Mouse (Mus musculus) embryonic facial prominence, embryonic 12.5 days (tissue): ENCODE results near the gene Adcyap1r1. TPM values are rescaled to one million over a fixed set of nuclear protein-coding genes. Genes with fewer than 3 reads are reported as not detected.

ENCODE experiments used
- ATAC-seq: fragments of 200-750 bp; cut with Nextera tagmentation; 2 replicates; pipeline ENCODE4 v1.8.0; 2017; ENCODE audit not compliant: insufficient number of reproducible peaks, insufficient read depth, low FRiP score, low TSS enrichment
- H3K27ac ChIP-seq: fragments of 300-500 bp; sonication (generic); 2 replicates; pipeline ENCODE4 v1.5.1; 2016; ENCODE audit warnings: mild to moderate bottlenecking
- H3K27me3 ChIP-seq: fragments of 300-500 bp; sonication (generic); 2 replicates; pipeline ENCODE4 v1.6.1; 2016; ENCODE audit warnings: mild to moderate bottlenecking, moderate library complexity
- H3K36me3 ChIP-seq: fragments of 300-500 bp; sonication (generic); 2 replicates; pipeline ENCODE4 v1.6.1; 2016; ENCODE audit warnings: mild to moderate bottlenecking
- H3K4me1 ChIP-seq: fragments of 300-500 bp; sonication (generic); 2 replicates; pipeline ENCODE4 v1.6.1; 2016
- H3K4me2 ChIP-seq: fragments of 300-500 bp; sonication (generic); replicated peaks from 2 replicates; pipeline ENCODE4 v1.6.1; 2016; ENCODE audit warnings: mild to moderate bottlenecking, moderate library complexity
- H3K4me3 ChIP-seq: fragments of 300-500 bp; sonication (generic); 2 replicates; pipeline ENCODE4 v1.5.1; 2016; ENCODE audit warnings: mild to moderate bottlenecking
- H3K9ac ChIP-seq: fragments of 300-500 bp; sonication (generic); 2 replicates; pipeline ENCODE4 v1.6.1; 2016; ENCODE audit warnings: mild to moderate bottlenecking, moderate library complexity
- H3K9me3 ChIP-seq: fragments of 300-500 bp; sonication (generic); 2 replicates; pipeline ENCODE4 v1.6.1; 2016; ENCODE audit warnings: mild to moderate bottlenecking, moderate library complexity
- WGBS: fragments of 180-500 bp; shearing (Covaris S2); methylation state at CpG from one replicate; pipeline ENCODE4 v1.1.7; 2016; 5-methylcytosine and 5-hydroxymethylcytosine counted together
- microRNA-seq: library from miRNA; unstranded; fragments of <30 nt; microRNA quantifications from one replicate; pipeline ENCODE4, GENCODE M21; 2017
- polyA plus RNA-seq: library from polyadenylated mRNA; unstranded; fragments of >200 nt; fragmentation: Nextera tagmentation; extraction: Ambion mirVana; gene quantifications from 2 replicates; pipeline ENCODE4 v1.2.1, GENCODE M21; 2016

The Adcyap1r1 gene
- polyA plus RNA-seq, 1 experiment from 2014 or later, result 4.1 TPM

DNA sequence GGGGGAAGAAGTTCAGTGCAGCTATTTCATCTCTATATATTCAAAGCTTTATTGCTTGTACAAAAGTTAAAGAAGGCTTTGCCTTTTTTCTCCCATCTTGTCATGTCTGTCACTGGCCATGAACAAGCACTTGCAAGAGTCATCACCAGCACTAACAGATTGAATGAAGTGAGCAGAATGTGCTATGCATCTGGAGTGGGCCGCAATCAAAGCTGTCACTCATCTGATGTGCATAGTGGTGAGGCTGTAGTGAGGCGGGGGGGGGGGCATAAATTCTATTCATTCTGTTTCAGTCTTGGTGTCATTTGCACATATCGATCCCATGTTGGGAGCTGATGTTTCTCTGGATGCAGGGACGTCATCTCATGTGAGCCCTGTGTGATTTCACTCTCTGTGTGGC, 91.6 kb downstream of the Adcyap1r1 start:
- Histone ChIP-seq H3K4me3 (no peak overlapping the region), H3K4me2 (no peak overlapping the region), H3K4me1 (no peaks in the 10 kb centered on the region), H3K27ac (no peak overlapping the region), H3K9me3 (no peaks in the 10 kb centered on the region), H3K9ac (no peak overlapping the region), H3K36me3 (no peaks in the 10 kb centered on the region), H3K27me3 (no peaks in the 10 kb centered on the region)
- ATAC-seq, result no peak
- WGBS, result 81% methylated on average over 4 of the region's 4 CpGs

DNA sequence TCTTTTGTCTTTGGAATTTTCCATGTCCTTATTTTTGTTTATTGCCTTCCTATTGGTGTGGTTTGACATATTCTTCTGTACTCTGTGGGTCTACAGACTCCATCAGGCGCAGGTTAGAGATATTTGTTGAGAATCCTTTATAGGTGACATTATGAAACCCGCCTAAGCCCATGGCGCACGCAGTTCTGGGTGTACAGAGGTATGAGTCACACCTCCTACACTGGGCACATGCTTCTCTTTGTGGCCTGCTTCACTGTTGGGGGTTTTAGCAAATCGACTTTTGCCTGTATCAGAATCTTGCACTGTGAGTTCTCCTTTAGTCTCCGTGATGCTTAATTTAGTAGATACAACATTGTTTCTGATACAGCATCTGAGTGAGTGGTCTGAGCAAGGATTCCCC, 97.4 kb downstream of the Adcyap1r1 start:
- Histone ChIP-seq H3K36me3 (no peaks in the 10 kb centered on the region), H3K27me3 (no peaks in the 10 kb centered on the region), H3K9ac (no peak overlapping the region), H3K4me3 (no peak overlapping the region), H3K4me1 (no peaks in the 10 kb centered on the region), H3K27ac (no peak overlapping the region), H3K9me3 (no peaks in the 10 kb centered on the region), H3K4me2 (no peak overlapping the region)
- 91% methylated on average over 6 of the region's 6 CpGs for WGBS
- ATAC-seq, result no peak

DNA sequence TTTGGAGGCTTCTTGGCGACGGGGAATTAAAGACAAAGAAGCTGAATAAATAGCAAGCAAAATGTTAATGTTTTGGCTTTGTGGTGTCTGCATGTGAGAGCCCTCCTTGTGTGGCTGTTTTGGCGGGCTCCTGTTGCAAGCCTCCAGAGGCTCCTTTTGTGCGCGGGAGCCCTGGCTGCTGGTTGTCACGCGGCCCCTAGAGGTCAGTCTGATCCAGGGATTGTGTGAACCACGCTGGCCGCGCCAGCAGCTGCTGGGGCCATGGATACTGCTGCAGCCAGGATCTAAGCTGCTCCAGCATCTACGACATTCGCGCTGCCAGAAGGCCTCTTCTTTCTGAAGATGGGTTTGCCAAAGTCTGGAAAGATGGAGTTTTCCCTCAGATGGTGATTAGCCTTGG, 99.1 kb downstream of the Adcyap1r1 start:
- 36% methylated on average over 13 of the region's 13 CpGs for WGBS
- Histone ChIP-seq H3K9ac (no peak overlapping the region), H3K4me2 (no peak overlapping the region), H3K9me3 (no peaks in the 10 kb centered on the region), H3K4me1 (no peaks in the 10 kb centered on the region), H3K27ac (no peak overlapping the region), H3K4me3 (no peak overlapping the region), H3K27me3 (no peaks in the 10 kb centered on the region), H3K36me3 (no peaks in the 10 kb centered on the region)
- no peak for ATAC-seq

Small RNA genes lying within 50 kb of the gene (microRNA-seq; reads per million reads assigned to microRNA genes)
- not detected for gene Gm44352

Other genes with a start within 250 kb of the Adcyap1r1 start
- 18.8 and 20.6 TPM in 2 replicates for gene Mindy4, start 248.6 kb upstream of the Adcyap1r1 start, polyA plus RNA-seq
- 9.8 and 11.1 TPM in 2 replicates for gene Aqp1, start 115.5 kb upstream of the Adcyap1r1 start, polyA plus RNA-seq
- gene Ghrhr, start 75.7 kb upstream of the Adcyap1r1 start, polyA plus RNA-seq, result not detected in 2 replicates
- 0.52 and 0.94 TPM in 2 replicates for gene Neurod6, start 229.3 kb downstream of the Adcyap1r1 start, polyA plus RNA-seq